Mouse (Mus musculus) c-Kit-positive CD71-positive TER-119-positive erythroid progenitor cells, embryonic 14.5 days (primary cell): ENCODE measurements around the gene Olfr1505.

Source experiments
- DNase-seq: peaks from one replicate; pipeline ENCODE4 v3.0.0-alpha.2; 2013; ENCODE audit warnings: low spot score

The Olfr1505 gene

GRCm38 (mm10) chr19:13913230-13913629, at the start of gene Olfr1505:
Olfr1505 (plus strand) TSS chr19:13913530.
- no peak for DNase-seq

- no peak for DNase-seq
Observed at GRCm38 (mm10) chr19:13897828-13898227, 15.5 kb upstream of the Olfr1505 start, which contains the start of gene Olfr1504. Olfr1504 (minus strand) TSS chr19:13897928.
